Mouse (Mus musculus) forebrain, embryonic 11.5 days (tissue): ENCODE data around the gene Prpsap1. TPM values are rescaled to one million over a fixed set of nuclear protein-coding genes. Genes with fewer than 3 reads are reported as not detected.
A peak's percentile ranks its signal among the peaks of the same experiment; 100 is the strongest.

Source experiments
- ATAC-seq: fragments of 200-750 bp; cut with Nextera tagmentation; replicated peaks from 2 replicates; pipeline ENCODE4 v1.8.0; 2017; ENCODE audit warnings: moderate TSS enrichment; ENCODE audit not compliant: low FRiP score
- DNase-seq: peaks from one replicate; pipeline ENCODE4 v3.0.0-alpha.2; 2017; ENCODE audit warnings: low spot score
- H3K27ac ChIP-seq: fragments of 300-500 bp; sonication (generic); 2 replicates; pipeline ENCODE4 v1.5.1; 2014; ENCODE audit warnings: low read depth, low read length
- H3K27me3 ChIP-seq: fragments of 300-500 bp; sonication (generic); 2 replicates; pipeline ENCODE4 v1.6.1; 2014; ENCODE audit warnings: mild to moderate bottlenecking, low read length, mixed read lengths; ENCODE audit not compliant: control insufficient read depth, insufficient read depth
- H3K36me3 ChIP-seq: fragments of 300-500 bp; sonication (generic); 2 replicates; pipeline ENCODE4 v1.6.1; 2014; ENCODE audit warnings: mild to moderate bottlenecking, low read length, moderate library complexity, mixed read lengths; ENCODE audit not compliant: control insufficient read depth, insufficient read depth
- H3K4me1 ChIP-seq: fragments of 300-500 bp; sonication (generic); replicated peaks from 2 replicates; pipeline ENCODE4 v1.6.1; 2014; ENCODE audit warnings: low read length, mixed read lengths; ENCODE audit not compliant: control insufficient read depth, insufficient read depth
- H3K4me2 ChIP-seq: fragments of 300-500 bp; sonication (generic); 2 replicates; pipeline ENCODE4 v1.6.1; 2014; ENCODE audit warnings: low read depth, mild to moderate bottlenecking, low read length, moderate library complexity, mixed read lengths; ENCODE audit not compliant: severe bottlenecking
- H3K4me3 ChIP-seq: fragments of 300-500 bp; sonication (generic); 2 replicates; pipeline ENCODE4 v1.5.1; 2014; ENCODE audit warnings: low read depth, low read length
- H3K9ac ChIP-seq: fragments of 300-500 bp; sonication (generic); 2 replicates; pipeline ENCODE4 v1.6.1; 2014; ENCODE audit warnings: low read length
- H3K9me3 ChIP-seq: fragments of 300-500 bp; sonication (generic); 2 replicates; pipeline ENCODE4 v1.6.1; 2016; ENCODE audit warnings: low read length, mixed read lengths; ENCODE audit not compliant: control insufficient read depth
- WGBS: fragments of 180-500 bp; shearing (Covaris S2); extraction: QIAGEN DNeasy Blood & Tissue Kit; methylation state at CpG from one replicate; pipeline ENCODE4 v1.1.7; 2014; 5-methylcytosine and 5-hydroxymethylcytosine counted together
- polyA plus RNA-seq: library from polyadenylated mRNA; unstranded; fragments of >200 nt; fragmentation: Nextera tagmentation; extraction: Ambion mirVana; gene quantifications from 2 replicates; pipeline ENCODE4 v1.2.1, GENCODE M21; 2014

The Prpsap1 gene
- polyA plus RNA-seq, 1 experiment from 2014 or later, result 195 TPM

DNA sequence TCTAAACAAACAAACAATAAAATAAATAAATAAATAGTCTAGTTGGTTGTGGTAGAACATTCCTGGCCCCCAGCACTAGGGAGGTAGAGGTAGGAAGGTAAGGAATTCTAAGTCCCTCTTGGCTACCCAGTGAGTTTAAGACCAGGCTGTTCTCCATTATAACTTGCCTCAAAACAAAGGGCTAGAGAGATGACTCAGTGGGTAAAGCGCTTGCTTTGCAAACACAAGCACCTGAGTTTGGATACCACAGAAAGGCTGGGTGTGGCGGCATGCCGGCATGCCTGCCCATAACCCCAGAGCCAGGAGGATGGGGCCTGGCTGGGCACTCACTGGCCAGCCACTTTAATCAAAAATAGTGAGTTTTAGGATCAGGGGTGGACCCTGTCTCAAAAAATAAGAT, 28.0 kb upstream of the Prpsap1 start:
- Histone ChIP-seq H3K9me3 (no peaks in the 10 kb centered on the region), H3K27me3 (no peaks in the 10 kb centered on the region), H3K4me3 (no peak overlapping the region), H3K4me1 (no peaks in the 10 kb centered on the region), H3K9ac (no peak overlapping the region), H3K36me3 (no peaks in the 10 kb centered on the region), H3K4me2 (no peak overlapping the region), H3K27ac (no peak overlapping the region)
- 73% methylated on average over 3 of the region's 3 CpGs for whole genome bisulfite sequencing
- no peak for ATAC-seq
- DNase-seq, result no peak

DNA sequence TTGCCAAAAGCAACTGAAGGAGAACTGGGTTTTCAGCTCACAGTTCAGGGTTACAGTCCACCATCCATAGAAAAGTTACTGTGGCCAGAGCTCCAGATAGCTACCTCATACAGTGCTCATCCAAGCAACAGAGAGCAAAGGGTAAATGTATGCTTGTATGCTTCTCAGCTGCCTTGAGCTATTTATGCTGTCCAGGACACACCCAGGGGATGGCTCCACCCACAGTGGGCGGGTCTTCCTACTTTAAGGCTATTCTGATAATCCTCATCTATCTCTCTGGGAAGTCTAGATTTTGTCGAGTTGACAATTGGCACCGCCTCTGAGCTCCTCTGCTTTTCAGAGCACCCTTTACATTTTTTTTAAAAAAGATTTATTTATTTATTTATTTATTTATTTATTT, 27.1 kb upstream of the Prpsap1 start:
- no peaks in the 10 kb centered on the region for H3K36me3 ChIP-seq
- no peaks in the 10 kb centered on the region for H3K4me1 ChIP-seq
- ATAC-seq (no peak), DNase-seq (no peak)
- H3K4me3 ChIP-seq, result no peak overlapping the region
- H3K9me3 ChIP-seq, result no peaks in the 10 kb centered on the region
- H3K9ac ChIP-seq, result no peak overlapping the region
- no peak overlapping the region for H3K27ac ChIP-seq
- H3K27me3 ChIP-seq, result no peaks in the 10 kb centered on the region
- no peak overlapping the region for H3K4me2 ChIP-seq
- WGBS, result 65% methylated on average over 3 of the region's 3 CpGs

DNA sequence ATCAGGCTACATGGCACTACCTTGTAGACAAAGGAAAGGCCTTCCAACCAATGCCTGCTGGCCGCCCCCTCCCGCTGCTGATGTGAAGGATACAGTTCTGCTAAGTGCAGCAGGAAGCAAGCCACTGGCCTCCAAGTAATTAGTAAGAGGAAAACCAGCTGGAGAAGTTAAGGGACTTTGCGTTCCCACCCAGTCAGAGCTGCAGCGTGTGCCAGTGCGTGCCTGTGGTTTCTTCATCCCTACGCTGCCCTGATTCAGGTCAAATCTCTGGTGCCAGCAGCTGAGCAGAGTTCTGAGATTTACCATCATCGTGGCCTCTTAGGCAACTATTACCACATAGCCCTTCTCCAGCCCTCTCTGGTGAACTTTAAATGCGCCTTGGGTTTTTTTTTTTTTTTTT, 24.5 kb upstream of the Prpsap1 start:
- Histone ChIP-seq H3K4me3 (no peak overlapping the region), H3K4me1 (no peaks in the 10 kb centered on the region), H3K27me3 (peaks cover 2% of the 10 kb centered on the region; the same call in 1 of the 2 replicates), H3K36me3 (no peaks in the 10 kb centered on the region), H3K4me2 (no peak overlapping the region), H3K27ac (no peak overlapping the region), H3K9me3 (no peaks in the 10 kb centered on the region), H3K9ac (no peak overlapping the region)
- DNase-seq (no peak), ATAC-seq (no peak)
- WGBS, result 80% methylated on average over 8 of the region's 8 CpGs

DNA sequence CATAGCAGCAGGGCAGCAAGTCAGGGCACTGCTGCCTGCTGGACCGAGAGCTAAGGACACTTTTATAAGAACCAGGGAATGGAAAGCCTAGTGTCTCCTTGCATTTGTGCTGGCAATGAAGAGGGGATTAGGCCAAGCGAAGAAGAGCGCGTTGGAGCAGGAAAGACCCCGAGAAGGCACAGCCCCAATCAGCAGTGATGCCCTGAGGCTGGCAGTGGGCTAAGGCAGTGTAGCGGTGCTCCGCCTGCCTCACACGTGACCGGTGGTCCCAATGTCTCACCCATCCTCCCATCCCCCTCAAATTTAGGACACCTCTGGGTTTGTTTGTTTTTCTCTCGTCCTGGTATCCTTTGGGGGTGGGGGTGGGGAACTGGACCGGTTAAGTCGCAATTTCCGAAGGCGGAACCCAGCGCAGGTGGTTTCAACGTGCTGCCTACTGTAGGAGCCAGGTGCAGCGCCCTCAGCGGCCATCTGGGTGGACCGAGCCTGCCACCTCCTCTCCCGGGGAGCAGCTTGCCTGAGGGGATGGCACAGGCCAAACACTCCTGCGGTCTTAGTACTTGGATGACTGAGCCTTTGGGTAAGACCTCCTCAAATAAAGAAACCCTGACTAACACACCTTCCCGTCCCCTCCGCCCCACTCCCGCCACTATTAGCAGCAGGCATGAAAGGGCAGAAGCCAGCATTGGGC, 21.5 kb upstream of the Prpsap1 start:
- no peak overlapping the region for H3K27ac ChIP-seq
- H3K9me3 ChIP-seq, result no peaks in the 10 kb centered on the region
- peak overlapping the region; percentile 33; the same call in 1 of the 2 replicates for H3K4me2 ChIP-seq
- ATAC-seq (no peak), DNase-seq (no peak)
- H3K27me3 ChIP-seq, result peaks cover 2% of the 10 kb centered on the region; the same call in 1 of the 2 replicates
- WGBS, result 9% methylated on average over 24 of the region's 24 CpGs
- no peaks in the 10 kb centered on the region for H3K36me3 ChIP-seq
- H3K4me1 ChIP-seq, result no peaks in the 10 kb centered on the region
- no peak overlapping the region for H3K9ac ChIP-seq
- no peak overlapping the region for H3K4me3 ChIP-seq

DNA sequence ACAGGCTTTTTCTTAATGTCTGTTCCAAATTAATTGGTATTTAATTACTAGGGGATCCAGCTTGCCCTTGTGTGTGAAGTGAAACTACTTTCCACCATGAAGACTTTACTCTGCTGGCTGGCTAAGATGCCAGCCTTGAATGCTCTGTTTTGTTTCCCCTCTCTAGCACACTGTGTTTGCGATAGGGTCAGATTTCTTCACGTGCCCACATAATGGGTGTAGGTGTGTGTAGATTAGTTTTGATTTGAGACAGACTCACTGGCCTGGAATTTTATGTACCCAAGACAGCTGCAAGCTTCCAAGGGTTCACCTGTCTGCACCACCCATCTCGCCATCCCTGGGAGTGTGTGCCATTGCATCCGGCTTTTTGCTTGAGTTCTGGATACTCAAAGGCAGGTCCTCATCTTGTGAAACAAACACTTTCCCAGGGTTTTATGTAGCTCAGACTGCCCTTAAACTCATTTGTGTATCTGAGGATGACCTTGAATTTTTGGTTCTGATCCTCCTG, 19.6 kb upstream of the Prpsap1 start:
- Histone ChIP-seq H3K4me1 (no peaks in the 10 kb centered on the region), H3K9ac (no peak overlapping the region), H3K4me3 (no peak overlapping the region), H3K27ac (no peak overlapping the region), H3K9me3 (no peaks in the 10 kb centered on the region), H3K4me2 (no peak overlapping the region), H3K36me3 (no peaks in the 10 kb centered on the region), H3K27me3 (peaks cover 2% of the 10 kb centered on the region; the same call in 1 of the 2 replicates)
- ATAC-seq, result no peak
- no peak for DNase-seq
- WGBS, result 88% methylated on average over 4 of the region's 4 CpGs

DNA sequence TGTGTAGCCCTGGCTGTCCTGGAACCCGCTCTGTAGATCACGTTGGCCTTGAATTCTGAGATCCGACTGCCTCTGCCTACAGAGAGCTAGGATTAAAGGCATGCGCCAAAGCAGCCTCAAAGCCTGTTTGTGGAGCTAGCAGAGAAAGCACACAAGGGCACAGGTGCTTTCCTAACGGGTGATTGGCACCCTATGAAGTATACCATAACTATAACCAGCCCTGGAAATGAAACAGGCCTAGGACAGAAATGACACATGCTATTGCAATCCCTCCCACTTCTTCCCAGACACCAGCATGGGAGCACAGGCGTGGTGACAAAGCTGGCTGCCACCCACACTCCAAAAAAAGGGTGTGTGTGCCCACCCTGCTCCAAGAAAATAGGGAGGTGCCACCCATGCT, 19.0 kb upstream of the Prpsap1 start:
- Histone ChIP-seq H3K4me1 (no peaks in the 10 kb centered on the region), H3K9me3 (no peaks in the 10 kb centered on the region), H3K27me3 (peaks cover 2% of the 10 kb centered on the region; the same call in 1 of the 2 replicates), H3K27ac (no peak overlapping the region), H3K36me3 (no peaks in the 10 kb centered on the region), H3K9ac (no peak overlapping the region), H3K4me2 (no peak overlapping the region), H3K4me3 (no peak overlapping the region)
- WGBS, result 80% methylated on average over 6 of the region's 6 CpGs
- DNase-seq (no peak), ATAC-seq (no peak)

DNA sequence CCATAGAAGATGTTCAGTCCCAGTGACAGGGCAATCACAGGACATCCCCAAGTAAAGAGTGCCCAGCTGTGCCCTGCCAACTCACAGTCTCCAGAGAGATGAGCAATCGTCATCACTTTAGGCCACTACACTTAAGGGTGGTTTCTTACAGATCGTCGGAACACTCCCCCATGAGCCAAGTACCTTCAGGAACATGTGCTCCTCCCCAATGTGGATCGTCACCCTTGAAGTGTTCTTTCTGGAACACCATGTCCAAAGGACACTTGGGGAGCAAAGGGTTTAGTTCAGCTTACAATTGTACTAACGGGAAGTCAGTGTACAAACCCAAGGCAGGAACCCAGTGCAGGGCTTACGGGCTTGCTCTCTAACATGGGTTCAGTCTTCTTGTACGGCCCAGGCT, 18.2 kb upstream of the Prpsap1 start:
- ATAC-seq (no peak), DNase-seq (no peak)
- H3K27ac ChIP-seq, result no peak overlapping the region
- no peaks in the 10 kb centered on the region for H3K4me1 ChIP-seq
- no peak overlapping the region for H3K4me3 ChIP-seq
- no peak overlapping the region for H3K4me2 ChIP-seq
- H3K9ac ChIP-seq, result no peak overlapping the region
- 96% methylated on average over 7 of the region's 7 CpGs for WGBS
- peaks cover 2% of the 10 kb centered on the region; the same call in 1 of the 2 replicates for H3K27me3 ChIP-seq
- H3K36me3 ChIP-seq, result no peaks in the 10 kb centered on the region
- no peaks in the 10 kb centered on the region for H3K9me3 ChIP-seq

DNA sequence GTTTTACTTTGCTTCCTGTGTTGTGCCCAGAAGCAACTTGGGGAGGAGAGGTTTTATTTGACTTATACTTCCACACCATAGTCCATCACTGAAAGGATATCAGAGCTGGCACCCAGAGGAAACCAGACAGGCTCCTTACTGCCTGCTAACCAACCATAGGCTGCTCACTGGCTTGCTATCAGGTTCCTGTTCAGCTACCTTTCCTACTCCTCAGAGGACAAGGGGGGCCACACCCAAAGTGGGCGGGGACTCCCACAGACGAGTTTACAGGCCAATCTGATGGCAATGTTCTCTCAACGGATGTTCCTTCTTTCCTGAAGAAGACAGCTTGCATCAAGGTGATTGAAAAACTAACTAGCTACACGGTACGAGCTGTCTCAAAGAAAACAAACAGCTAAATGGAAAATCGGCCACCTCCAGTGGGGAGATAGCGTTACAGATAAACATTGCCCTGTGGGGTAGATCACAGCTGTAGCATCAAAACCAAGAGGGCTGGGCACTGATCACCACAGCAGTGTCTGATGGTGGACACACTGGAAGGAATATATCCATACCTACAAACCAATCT, 17.4 kb upstream of the Prpsap1 start:
- H3K9ac ChIP-seq, result no peak overlapping the region
- ATAC-seq (no peak), DNase-seq (no peak)
- H3K27me3 ChIP-seq, result peaks cover 2% of the 10 kb centered on the region; the same call in 1 of the 2 replicates
- no peaks in the 10 kb centered on the region for H3K36me3 ChIP-seq
- WGBS, result 73% methylated on average over 7 of the region's 7 CpGs
- H3K4me2 ChIP-seq, result no peak overlapping the region
- H3K4me1 ChIP-seq, result no peaks in the 10 kb centered on the region
- no peak overlapping the region for H3K27ac ChIP-seq
- H3K4me3 ChIP-seq, result no peak overlapping the region
- H3K9me3 ChIP-seq, result no peaks in the 10 kb centered on the region

DNA sequence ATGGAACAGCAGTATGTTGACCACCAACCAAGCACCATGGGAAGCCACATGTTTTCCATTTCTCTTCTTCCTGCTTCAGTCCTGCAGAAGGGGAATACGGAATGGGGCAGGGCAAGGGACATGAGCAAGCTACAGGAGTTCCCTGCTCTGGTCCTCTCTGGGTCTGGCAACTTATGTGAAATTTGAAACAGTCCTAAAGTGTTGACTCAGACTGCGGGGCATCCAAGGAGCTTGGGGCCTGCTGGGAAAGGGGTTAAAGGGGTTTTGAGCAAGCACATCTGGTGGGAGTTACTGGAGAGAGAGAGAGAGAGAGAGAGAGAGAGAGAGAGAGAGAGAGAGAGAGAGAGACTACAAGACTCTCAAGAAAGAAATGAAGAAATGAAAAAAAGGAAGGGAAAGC, 14.7 kb upstream of the Prpsap1 start:
- H3K27ac ChIP-seq, result no peak overlapping the region

More for the DNA sequence above, 14.7 kb upstream of the Prpsap1 start:
- no peaks in the 10 kb centered on the region for H3K9me3 ChIP-seq
- no peak overlapping the region for H3K4me3 ChIP-seq
- H3K27me3 ChIP-seq, result no peaks in the 10 kb centered on the region
- 71% methylated on average over 2 of the region's 2 CpGs for WGBS
- ATAC-seq (no peak), DNase-seq (no peak)
- no peaks in the 10 kb centered on the region for H3K4me1 ChIP-seq
- H3K9ac ChIP-seq, result no peak overlapping the region
- H3K36me3 ChIP-seq, result no peaks in the 10 kb centered on the region
- no peak overlapping the region for H3K4me2 ChIP-seq
